Mouse (Mus musculus) intestine, embryonic 16.5 days (tissue): ENCODE measurements at regions not wholly inside any gene's neighbourhood (a gene's known extent, or its start where the extent isn't known, plus 50 kb on each side); places are given as distances from the start of the nearest gene placed in this dataset.
A peak's percentile ranks its signal among the peaks of the same experiment; 100 is the strongest.
"Not testable (repeated sequence)": the region's sequence is repeated elsewhere in the genome, so short reads cannot be mapped to it uniquely, and the experiment has no call there.

Experiments used
- ATAC-seq: fragments of 200-750 bp; cut with Nextera tagmentation; 2 replicates; pipeline ENCODE4 v1.8.0; 2017; ENCODE audit warnings: moderate TSS enrichment, moderate library complexity
- H3K27ac ChIP-seq: fragments of 300-500 bp; sonication (generic); 2 replicates; pipeline ENCODE4 v1.5.1; 2014; ENCODE audit warnings: mild to moderate bottlenecking, low read length
- H3K27me3 ChIP-seq: fragments of 300-500 bp; sonication (generic); replicated peaks from 2 replicates; pipeline ENCODE4 v1.6.1; 2014; ENCODE audit warnings: low read length, control low read depth, mixed read lengths; ENCODE audit not compliant: control insufficient read depth, insufficient read depth
- H3K36me3 ChIP-seq: fragments of 300-500 bp; sonication (generic); 2 replicates; pipeline ENCODE4 v1.6.1; 2014; ENCODE audit warnings: low read length, control low read depth; ENCODE audit not compliant: control insufficient read depth, insufficient read depth
- H3K4me1 ChIP-seq: fragments of 300-500 bp; sonication (generic); 2 replicates; pipeline ENCODE4 v1.6.1; 2014; ENCODE audit warnings: low read length, control low read depth, mixed read lengths; ENCODE audit not compliant: control insufficient read depth, insufficient read depth
- H3K4me2 ChIP-seq: fragments of 300-500 bp; sonication (generic); 2 replicates; pipeline ENCODE4 v1.6.1; 2014; ENCODE audit warnings: low read depth, low read length, control low read depth
- H3K4me3 ChIP-seq: fragments of 300-500 bp; sonication (generic); 2 replicates; pipeline ENCODE4 v1.5.1; 2014; ENCODE audit warnings: mild to moderate bottlenecking, low read length
- H3K9ac ChIP-seq: fragments of 300-500 bp; sonication (generic); 2 replicates; pipeline ENCODE4 v1.6.1; 2014; ENCODE audit warnings: low read depth, low read length
- H3K9me3 ChIP-seq: fragments of 300-500 bp; sonication (generic); 2 replicates; pipeline ENCODE4 v1.6.1; 2016; ENCODE audit warnings: low read length, control low read depth; ENCODE audit not compliant: control insufficient read depth
- WGBS: fragments of 180-500 bp; shearing (Covaris S2); extraction: QIAGEN DNeasy Blood & Tissue Kit; methylation state at CpG from one replicate; pipeline ENCODE4 v1.1.7; 2014; 5-methylcytosine and 5-hydroxymethylcytosine counted together

GRCm38 (mm10) chr4:145409796-145410475 is 95.0 kb upstream of the Tnfrsf8 start:
- Histone ChIP-seq H3K4me1 (no peaks in the 10 kb centered on the region), H3K4me2 (no peak overlapping the region), H3K27ac (no peak overlapping the region), H3K9me3 (no peaks in the 10 kb centered on the region), H3K36me3 (no peaks in the 10 kb centered on the region), H3K4me3 (no peak overlapping the region), H3K27me3 (no peaks in the 10 kb centered on the region), H3K9ac (no peak overlapping the region)
- WGBS, result 84% methylated on average over 5 of the region's 5 CpGs
- ATAC-seq, result no peak

GRCm38 (mm10) chr4:145406050-145406449 is 91.1 kb upstream of the Tnfrsf8 start:
- not testable (repeated sequence) for H3K36me3 ChIP-seq, H3K4me2 ChIP-seq, H3K9ac ChIP-seq, H3K9me3 ChIP-seq, H3K27me3 ChIP-seq, H3K4me3 ChIP-seq, H3K27ac ChIP-seq, H3K4me1 ChIP-seq, ATAC-seq
- WGBS, result 49% methylated on average over 1 of the region's 1 CpGs

GRCm38 (mm10) chr4:145404230-145404629 is 89.3 kb upstream of the Tnfrsf8 start:
- not testable (repeated sequence) for H3K27me3 ChIP-seq, H3K4me1 ChIP-seq, H3K27ac ChIP-seq, H3K4me3 ChIP-seq, H3K4me2 ChIP-seq, H3K9ac ChIP-seq, H3K36me3 ChIP-seq, H3K9me3 ChIP-seq, ATAC-seq
- 77% methylated on average over 6 of the region's 6 CpGs for WGBS

GRCm38 (mm10) chr4:145378876-145379275 is 63.9 kb upstream of the Tnfrsf8 start:
- H3K4me1 ChIP-seq, H3K9ac ChIP-seq, H3K36me3 ChIP-seq, H3K4me3 ChIP-seq, H3K9me3 ChIP-seq, H3K27ac ChIP-seq, ATAC-seq, H3K4me2 ChIP-seq, H3K27me3 ChIP-seq: not testable (repeated sequence)
- 63% methylated on average over 3 of the region's 4 CpGs for WGBS

GRCm38 (mm10) chr4:145377306-145378067 is 62.5 kb upstream of the Tnfrsf8 start:
- ATAC-seq, H3K36me3 ChIP-seq: not testable (repeated sequence)
- WGBS, result 83% methylated on average over 13 of the region's 14 CpGs

GRCm38 (mm10) chr4:145369753-145370152 is 54.8 kb upstream of the Tnfrsf8 start:
- Histone ChIP-seq H3K9me3 (no peaks in the 10 kb centered on the region), H3K9ac (no peak overlapping the region), H3K4me1 (no peaks in the 10 kb centered on the region), H3K36me3 (no peaks in the 10 kb centered on the region), H3K27ac (no peak overlapping the region), H3K27me3 (no peaks in the 10 kb centered on the region), H3K4me2 (no peak overlapping the region), H3K4me3 (no peak overlapping the region)
- peak; percentile 62 for ATAC-seq
- 56% methylated on average over 1 of the region's 1 CpGs for WGBS

More at GRCm38 (mm10) chr4:145377306-145378067, 62.5 kb upstream of the Tnfrsf8 start:
- H3K4me2 ChIP-seq, H3K4me3 ChIP-seq, H3K27ac ChIP-seq, H3K27me3 ChIP-seq, H3K9me3 ChIP-seq, H3K4me1 ChIP-seq, H3K9ac ChIP-seq: not testable (repeated sequence)

GRCm38 (mm10) chr4:145367274-145367822 is 52.4 kb upstream of the Tnfrsf8 start:
- H3K4me3 ChIP-seq, result no peak overlapping the region
- no peak overlapping the region for H3K9ac ChIP-seq
- H3K9me3 ChIP-seq, result no peaks in the 10 kb centered on the region
- no peaks in the 10 kb centered on the region for H3K27me3 ChIP-seq
- no peaks in the 10 kb centered on the region for H3K36me3 ChIP-seq
- H3K4me2 ChIP-seq, result no peak overlapping the region
- H3K27ac ChIP-seq, result no peak overlapping the region
- no peaks in the 10 kb centered on the region for H3K4me1 ChIP-seq
- no peak for ATAC-seq

GRCm38 (mm10) chr4:145366301-145366700 is 51.3 kb upstream of the Tnfrsf8 start:
- Histone ChIP-seq H3K4me2 (no peak overlapping the region), H3K4me1 (no peaks in the 10 kb centered on the region), H3K4me3 (no peak overlapping the region), H3K9ac (no peak overlapping the region), H3K27me3 (no peaks in the 10 kb centered on the region), H3K27ac (no peak overlapping the region), H3K36me3 (no peaks in the 10 kb centered on the region), H3K9me3 (no peaks in the 10 kb centered on the region)
- no peak for ATAC-seq
- WGBS, result 43% methylated on average over 5 of the region's 5 CpGs

- not testable (repeated sequence) for H3K36me3 ChIP-seq, H3K4me2 ChIP-seq, H3K4me1 ChIP-seq, H3K9me3 ChIP-seq, H3K27me3 ChIP-seq, H3K4me3 ChIP-seq, H3K27ac ChIP-seq, ATAC-seq, H3K9ac ChIP-seq
- 87% methylated on average over 2 of the region's 2 CpGs for WGBS
Measured at GRCm38 (mm10) chr4:145365793-145366192, 50.8 kb upstream of the Tnfrsf8 start.
